Mouse (Mus musculus): ENCODE measurements around the gene Surf6. TPM values are rescaled to one million over a fixed set of nuclear protein-coding genes. Genes with fewer than 3 reads are reported as not detected.

Surf6 gene
- 66.0 to 76.3 TPM (median 70.9 TPM) in 4 replicates for total RNA-seq (2023; ENCODE audit: inconsistent age)

GRCm38 (mm10) chr2:26902467-26903220, at the start of gene Surf6:
Surf6 (minus strand) TSS chr2:26902879.

GRCm38 (mm10) chr2:26933304-26934055, 30.8 kb upstream of the Surf6 start, which contains the start of the genes Surf4 and Stkld1:
Surf4 (minus strand) TSS chr2:26933928.
Stkld1 (plus strand) TSS chr2:26934047.

GRCm38 (mm10) chr2:26915927-26916728, 13.4 kb upstream of the Surf6 start, which contains the start of the genes Surf2 and Surf1:
Surf2 (plus strand) TSS chr2:26916367.
Surf1 (minus strand) TSS chr2:26916530.

GRCm38 (mm10) chr2:26910124-26910993, 7.7 kb upstream of the Surf6 start, which contains the start of the genes Med22 and Rpl7a:
Med22 (minus strand) TSS chr2:26910677.
Rpl7a (plus strand) TSS chr2:26910764.

GRCm38 (mm10) chr2:26864879-26865278, 37.8 kb downstream of the Surf6 start, which contains the start of gene Abo:
Abo (minus strand) TSS chr2:26864979.

Other genes starting within 250 kb of the Surf6 start
- gene Lcn4, start 231.6 kb downstream of the Surf6 start, total RNA-seq (2023; ENCODE audit: inconsistent age): not detected in 4 replicates
- not detected in 4 replicates for gene Abo, start 37.9 kb downstream of the Surf6 start, total RNA-seq (2023; ENCODE audit: inconsistent age)
- gene Med22, start 7.8 kb upstream of the Surf6 start, total RNA-seq (2023; ENCODE audit: inconsistent age): 14.9 to 18.4 TPM (median 17.2 TPM) in 4 replicates
- gene Rpl7a, start 7.9 kb upstream of the Surf6 start, total RNA-seq (2023; ENCODE audit: inconsistent age): 716 to 763 TPM (median 757 TPM) in 4 replicates
- gene Surf2, start 13.5 kb upstream of the Surf6 start, total RNA-seq (2023; ENCODE audit: inconsistent age): 45.9 to 55.5 TPM (median 50.3 TPM) in 4 replicates
- gene Surf1, start 13.7 kb upstream of the Surf6 start, total RNA-seq (2023; ENCODE audit: inconsistent age): 55.8 to 77.5 TPM (median 60.0 TPM) in 4 replicates
- gene Surf4, start 31.0 kb upstream of the Surf6 start, total RNA-seq (2023; ENCODE audit: inconsistent age): 58.8 to 67.2 TPM (median 62.0 TPM) in 4 replicates
- not detected in 4 replicates for gene Stkld1, start 31.2 kb upstream of the Surf6 start, total RNA-seq (2023; ENCODE audit: inconsistent age)
- gene Rexo4, start 61.5 kb upstream of the Surf6 start, total RNA-seq (2023; ENCODE audit: inconsistent age): 56.8 to 74.9 TPM (median 67.4 TPM) in 4 replicates
- gene Adamts13, start 70.5 kb upstream of the Surf6 start, total RNA-seq (2023; ENCODE audit: inconsistent age): 0.16 TPM in 1 of 4 replicates, not detected in the others
- 36.1 to 44.2 TPM (median 39.9 TPM) in 4 replicates for gene Cacfd1, start 107.0 kb upstream of the Surf6 start, total RNA-seq (2023; ENCODE audit: inconsistent age)
- gene Slc2a6, start 125.1 kb upstream of the Surf6 start, total RNA-seq (2023; ENCODE audit: inconsistent age): 6.8 to 9.0 TPM (median 8.5 TPM) in 4 replicates
- not detected in 4 replicates for gene Mymk, start 169.3 kb upstream of the Surf6 start, total RNA-seq (2023; ENCODE audit: inconsistent age)
- gene Adamtsl2, start 176.5 kb upstream of the Surf6 start, total RNA-seq (2023; ENCODE audit: inconsistent age): 1.6 to 5.0 TPM (median 3.4 TPM) in 4 replicates
- gene Fam163b, start 239.6 kb upstream of the Surf6 start, total RNA-seq (2023; ENCODE audit: inconsistent age): not detected in 4 replicates

Data from B cell, adult (primary cell).